Mouse (Mus musculus) lung, adult 10 weeks (tissue): ENCODE results near the gene Lgi4. TPM values are rescaled to one million over a fixed set of nuclear protein-coding genes. Genes with fewer than 3 reads are reported as not detected.

Source experiments
- polyA plus RNA-seq: library from polyadenylated mRNA; stranded (reverse); fragments of 350-450 nt; fragmentation: Illumina TruSeq; extraction: RNeasy Lipid Tissue Mini Kit (QIAGEN cat#74804); gene quantifications from one replicate; pipeline ENCODE4 v1.2.3, GENCODE M21; 2014; ENCODE audit warnings: low read depth, low replicate concordance; ENCODE audit not compliant: insufficient read depth

The Lgi4 gene
- polyA plus RNA-seq = 2.3 TPM

DNA sequence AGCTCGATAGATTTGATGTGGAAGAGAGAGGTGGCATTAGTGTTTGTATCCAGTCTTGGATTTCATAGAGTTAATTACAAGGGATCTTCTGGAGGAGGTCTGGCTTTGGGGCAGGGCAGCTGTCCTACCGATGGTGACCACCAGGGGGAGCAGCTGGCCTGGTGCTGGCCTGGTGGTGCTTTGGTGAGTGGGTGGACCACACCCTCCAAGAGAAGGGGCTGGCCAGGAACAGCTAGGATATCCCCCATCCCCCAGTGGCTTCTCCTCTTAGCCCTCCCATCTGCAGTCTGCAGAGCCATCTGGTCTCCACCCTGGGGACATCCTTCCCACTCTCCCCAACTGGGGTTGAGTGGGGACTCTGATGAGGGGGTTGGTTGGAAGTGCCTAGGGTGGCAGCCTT lies at the start of gene Lgi4:
Lgi4 (plus strand) TSS at position 235 of the 400 bp plus-strand sequence.

DNA sequence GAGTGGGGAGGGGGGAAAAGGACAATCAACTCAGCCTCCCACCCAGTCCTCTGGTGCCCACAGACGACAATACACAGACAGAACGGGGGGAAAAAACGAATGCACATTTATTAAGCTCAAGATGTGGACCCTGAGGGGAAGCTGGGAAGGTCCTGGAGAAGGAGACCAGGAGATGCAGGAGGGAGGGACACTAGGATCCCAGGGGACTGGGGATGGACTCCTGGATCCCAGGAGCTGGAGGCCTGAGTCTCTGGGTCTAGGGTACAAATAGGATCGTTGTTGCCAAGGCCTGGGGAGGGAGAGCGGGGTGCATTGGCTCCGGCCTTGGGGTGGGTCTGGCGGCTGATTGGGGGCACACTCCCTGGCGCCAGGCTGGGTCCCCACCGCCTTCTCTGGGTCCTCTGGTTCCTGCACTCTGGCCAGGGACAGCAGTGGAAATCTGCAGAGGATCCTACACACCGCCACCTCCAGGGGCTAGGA lies 16.7 kb upstream of the Lgi4 start, which contains the start of gene Fxyd5:
Fxyd5 (minus strand) TSS at position 51 of the 480 bp plus-strand sequence.

DNA sequence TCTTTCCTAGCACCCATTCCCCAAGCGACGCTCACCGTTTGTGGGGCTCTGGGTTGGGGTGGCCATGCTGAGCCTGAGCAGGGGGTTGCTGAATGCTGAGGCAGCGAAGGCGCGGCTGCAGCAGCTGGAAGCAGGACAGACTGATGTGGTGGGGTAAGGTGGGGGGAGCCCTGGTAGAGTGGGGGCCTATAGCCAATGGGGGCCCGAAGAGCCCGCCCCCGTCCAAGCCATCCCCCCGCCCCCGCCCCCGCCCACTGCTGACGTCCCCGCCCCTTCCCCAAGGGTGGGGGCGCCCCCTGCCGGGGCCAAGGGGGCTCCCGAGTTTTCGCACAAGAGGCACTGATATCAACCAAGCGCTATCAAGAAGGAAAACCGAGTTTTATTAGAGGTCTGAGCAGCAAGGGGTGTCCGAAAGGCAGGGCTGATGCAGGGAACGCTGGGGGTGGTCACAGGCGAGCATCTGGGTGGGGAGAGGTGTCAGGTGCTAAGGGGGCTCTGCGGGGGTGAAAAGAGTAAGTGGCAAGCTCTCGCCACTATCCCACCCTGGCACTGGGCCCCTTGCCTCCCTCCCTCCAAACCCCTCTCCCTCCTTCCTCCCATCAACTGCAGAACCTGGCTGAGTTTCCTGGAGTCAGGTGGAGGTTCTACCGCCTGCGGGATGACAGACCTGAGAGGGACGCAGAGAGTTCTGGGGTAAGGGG lies 7.7 kb upstream of the Lgi4 start, which contains the start of gene Fxyd7:
Fxyd7 (minus strand) TSS at position 147 of the 701 bp plus-strand sequence.

GRCm38 (mm10) chr7:31057071-31057470 lies 2.1 kb upstream of the Lgi4 start, which contains the start of gene Fxyd1:
Gene Fxyd1, minus strand, starts transcription at chr7:31057199.

GRCm38 (mm10) chr7:31076492-31076891 lies 17.4 kb downstream of the Lgi4 start, which contains the start of gene Fxyd3:
Gene Fxyd3, minus strand, starts transcription at chr7:31076704.

GRCm38 (mm10) chr7:31115182-31115581 lies 56.0 kb downstream of the Lgi4 start, which contains the start of gene Hpn:
Gene Hpn, minus strand, starts transcription at chr7:31115290.

Other genes with a start within 250 kb of the Lgi4 start
- gene Ffar2, start 235.6 kb upstream of the Lgi4 start, polyA plus RNA-seq = 1.6 TPM
- gene Ffar3, start 203.2 kb upstream of the Lgi4 start, polyA plus RNA-seq = not detected
- 0.51 TPM for gene Ffar1, start 197.8 kb upstream of the Lgi4 start, polyA plus RNA-seq
- 9.9 TPM for gene Cd22, start 179.0 kb upstream of the Lgi4 start, polyA plus RNA-seq
- 1.6 TPM for gene Mag, start 144.5 kb upstream of the Lgi4 start, polyA plus RNA-seq
- 0.86 TPM for gene Hamp2, start 134.7 kb upstream of the Lgi4 start, polyA plus RNA-seq
- 32.5 TPM for gene Hamp, start 115.3 kb upstream of the Lgi4 start, polyA plus RNA-seq
- gene Usf2, start 102.5 kb upstream of the Lgi4 start, polyA plus RNA-seq = 69.5 TPM
- 37.2 TPM for gene Lsr, start 85.9 kb upstream of the Lgi4 start, polyA plus RNA-seq
- 5.7 TPM for gene Fam187b, start 85.6 kb upstream of the Lgi4 start, polyA plus RNA-seq
- 231 TPM for gene Fxyd5, start 16.9 kb upstream of the Lgi4 start, polyA plus RNA-seq
- 3.1 TPM for gene Fxyd7, start 7.9 kb upstream of the Lgi4 start, polyA plus RNA-seq
- 320 TPM for gene Fxyd1, start 2.1 kb upstream of the Lgi4 start, polyA plus RNA-seq
- gene Fxyd3, start 17.4 kb downstream of the Lgi4 start, polyA plus RNA-seq = 50.6 TPM
- gene Hpn, start 55.9 kb downstream of the Lgi4 start, polyA plus RNA-seq = 10.6 TPM
- 9.8 TPM for gene Scn1b, start 67.7 kb downstream of the Lgi4 start, polyA plus RNA-seq
- gene Gramd1a, start 96.6 kb downstream of the Lgi4 start, polyA plus RNA-seq = 43.1 TPM
- not detected for gene Scgb2b2, start 231.2 kb downstream of the Lgi4 start, polyA plus RNA-seq
- gene Scgb1b2, start 232.5 kb downstream of the Lgi4 start, polyA plus RNA-seq = not detected